Mouse (Mus musculus) kidney, postnatal 25 days (tissue): ENCODE data around the gene Rmi2.
"Not testable (repeated sequence)": the region's sequence is repeated elsewhere in the genome, so short reads cannot be mapped to it uniquely, and the experiment has no call there.

Experiments used
- DNase-seq, 2 experiments: peaks; one replicate each; pipeline ENCODE4 v3.0.0; 2021; ENCODE audit warnings: mixed read lengths in 2 of 2

Rmi2 gene

DNA sequence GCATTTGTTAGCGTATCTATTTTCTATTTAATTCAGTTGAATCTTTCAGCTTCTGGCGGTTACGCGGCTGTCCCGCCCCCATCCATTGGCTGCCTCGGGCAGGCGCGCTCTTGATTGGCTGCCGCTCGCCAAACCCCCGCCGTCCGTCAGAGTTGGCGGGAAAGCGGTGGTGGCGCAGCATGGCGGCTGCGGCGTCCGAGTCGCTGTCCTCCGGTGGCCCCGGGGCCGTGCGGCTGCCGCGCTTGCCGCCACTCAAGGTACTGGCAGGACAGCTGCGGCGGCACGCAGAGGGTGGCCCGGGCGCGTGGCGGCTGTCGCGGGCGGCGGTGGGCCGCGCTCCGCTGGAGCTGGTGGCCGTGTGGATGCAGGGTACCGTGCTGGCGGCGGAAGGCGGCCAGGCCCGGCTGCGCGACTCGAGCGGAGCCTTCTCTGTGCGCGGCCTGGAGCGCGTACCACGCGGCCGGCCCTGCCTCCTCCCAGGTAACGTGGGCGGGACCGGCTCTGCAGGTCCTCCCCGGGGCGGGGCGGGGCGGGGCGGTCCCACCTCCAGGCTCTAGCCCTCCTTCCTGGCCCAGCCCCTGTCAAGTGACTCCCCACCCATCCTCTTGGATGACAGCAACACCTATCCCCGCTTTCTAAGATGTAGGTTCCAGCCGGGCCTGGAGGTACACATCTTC, at the start of gene Rmi2:
Gene Rmi2 (plus strand): TSS at position 149 of the 677 bp plus-strand sequence.
- peak; percentile 89 to 95 for DNase-seq

DNA sequence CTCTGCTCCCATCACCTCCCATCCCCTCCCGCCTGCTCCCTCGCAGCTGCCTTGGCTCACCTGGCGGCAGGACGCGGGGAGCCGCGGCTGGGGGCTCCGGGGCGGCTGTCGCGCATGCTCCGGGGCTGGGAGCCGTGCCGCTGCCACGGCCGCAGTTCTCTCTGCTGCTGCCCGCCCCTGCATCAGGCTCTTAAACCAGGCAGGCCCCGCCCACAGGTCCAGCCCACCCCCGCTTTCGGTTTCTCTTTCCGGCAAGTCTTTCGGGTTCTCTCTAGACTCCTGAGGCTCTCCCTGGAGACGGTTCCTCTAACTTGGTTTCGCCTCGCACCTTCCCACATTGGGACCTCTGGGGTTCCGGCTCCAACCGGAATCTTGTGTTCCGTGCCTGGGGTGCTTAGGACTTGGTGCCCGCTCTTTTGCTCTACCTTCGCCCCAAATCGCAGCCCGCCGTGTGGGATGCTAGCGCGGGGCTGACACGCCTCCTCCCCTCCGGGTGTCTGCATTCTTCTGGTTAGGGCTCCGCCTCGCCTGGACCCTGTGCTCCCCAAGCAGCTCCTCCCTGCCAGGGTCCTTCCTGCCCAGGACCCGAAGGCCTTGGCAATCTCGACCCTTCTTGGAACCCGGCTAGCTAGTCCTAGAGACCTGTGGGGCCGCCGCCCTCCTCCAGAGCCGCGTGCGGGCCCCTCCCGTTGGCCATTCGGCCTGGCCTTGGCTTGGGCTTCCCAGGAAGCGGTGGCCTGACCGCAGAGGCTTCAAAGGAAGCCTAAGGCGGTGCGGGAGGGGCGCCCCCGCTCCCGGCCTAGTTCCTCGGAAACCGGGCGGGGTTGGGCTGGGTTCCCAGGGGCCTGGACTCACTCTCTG, 49.3 kb upstream of the Rmi2 start, which contains the start of gene Socs1:
Gene Socs1 (minus strand): TSS at position 166 of the 861 bp plus-strand sequence.
- DNase-seq, result peak; percentile 92 to 94

DNA sequence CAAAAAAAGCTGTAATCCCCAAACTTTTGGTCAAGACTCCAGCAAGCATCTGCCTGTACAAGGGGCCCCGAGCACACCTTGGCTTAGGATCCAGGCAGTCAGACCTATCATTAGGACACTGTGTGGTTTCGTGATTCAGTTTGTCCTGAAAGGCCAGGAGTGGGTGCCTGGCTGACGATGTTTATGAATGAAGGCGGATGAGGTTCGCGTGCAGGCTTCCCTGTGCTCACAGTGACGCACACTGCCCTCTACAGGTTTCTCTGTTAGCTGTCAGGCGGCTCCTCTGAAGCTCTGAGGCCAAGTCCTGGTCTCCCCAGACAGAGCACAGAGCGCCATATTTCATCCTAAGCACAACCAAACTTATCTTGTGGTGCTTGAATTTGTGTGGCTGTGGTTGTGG, 48.6 kb upstream of the Rmi2 start:
- DNase-seq, result peak; percentile 90

DNA sequence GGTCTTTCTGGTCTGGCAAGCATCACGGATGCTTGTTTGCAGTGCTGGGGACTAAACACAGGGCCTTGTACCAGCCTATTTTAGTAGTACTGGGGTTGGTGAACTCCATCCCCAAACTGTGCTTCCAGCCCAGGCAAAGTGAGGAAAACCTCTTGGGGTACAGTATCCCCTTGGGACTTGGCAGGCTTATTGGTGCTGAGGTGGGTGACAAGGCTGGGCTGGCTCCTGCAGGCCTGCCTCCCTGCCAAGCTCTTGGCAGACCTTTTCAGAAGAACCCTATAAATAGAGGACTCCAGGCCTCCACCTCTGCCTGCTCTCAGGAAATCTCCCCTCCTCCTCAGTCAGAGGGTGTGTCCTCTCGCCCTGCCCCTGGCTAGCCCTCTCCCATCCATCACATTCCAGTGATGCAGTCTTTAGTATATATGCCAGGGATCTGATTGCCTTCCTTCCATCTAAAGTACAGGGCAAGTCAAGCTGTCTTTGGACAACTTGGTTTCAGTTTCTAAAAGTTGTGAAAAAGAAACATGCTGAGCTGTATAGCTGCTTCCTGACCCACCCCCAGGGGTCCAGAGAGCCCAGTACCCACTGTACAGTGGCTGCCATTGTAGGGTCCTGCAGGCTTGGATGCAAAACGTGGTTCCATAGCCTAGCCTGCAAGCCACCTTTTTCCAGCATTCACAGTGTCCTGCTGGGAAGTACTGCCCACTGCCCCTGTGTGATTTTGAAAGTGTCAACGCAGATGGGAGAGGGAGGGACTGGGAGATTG, 47.9 kb upstream of the Rmi2 start:
- no peak for DNase-seq

DNA sequence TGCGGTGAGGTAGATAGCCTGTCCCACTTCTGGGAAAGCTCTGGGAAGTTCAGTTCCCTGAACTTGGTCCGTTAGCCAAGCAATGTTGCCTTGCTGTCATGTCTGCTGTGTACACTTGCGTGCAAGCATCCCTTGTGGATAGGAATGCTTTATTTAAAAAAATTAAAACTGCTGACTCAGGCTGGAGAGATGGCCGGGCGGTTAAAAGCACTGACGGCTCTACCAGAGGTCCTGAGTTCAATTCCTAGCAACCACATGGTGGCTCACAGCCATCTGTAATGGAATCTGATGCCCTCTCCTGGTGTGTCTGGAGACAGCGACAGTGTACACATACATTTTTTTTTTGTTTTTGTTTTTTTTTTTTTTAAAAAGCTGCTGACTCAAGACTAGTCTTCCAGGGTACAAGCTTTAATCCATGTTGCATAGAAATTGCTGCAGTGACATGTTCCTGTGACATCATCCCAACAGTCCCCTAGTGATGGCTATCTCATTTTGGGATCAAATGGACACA, 47.3 kb upstream of the Rmi2 start:
- no peak for DNase-seq

DNA sequence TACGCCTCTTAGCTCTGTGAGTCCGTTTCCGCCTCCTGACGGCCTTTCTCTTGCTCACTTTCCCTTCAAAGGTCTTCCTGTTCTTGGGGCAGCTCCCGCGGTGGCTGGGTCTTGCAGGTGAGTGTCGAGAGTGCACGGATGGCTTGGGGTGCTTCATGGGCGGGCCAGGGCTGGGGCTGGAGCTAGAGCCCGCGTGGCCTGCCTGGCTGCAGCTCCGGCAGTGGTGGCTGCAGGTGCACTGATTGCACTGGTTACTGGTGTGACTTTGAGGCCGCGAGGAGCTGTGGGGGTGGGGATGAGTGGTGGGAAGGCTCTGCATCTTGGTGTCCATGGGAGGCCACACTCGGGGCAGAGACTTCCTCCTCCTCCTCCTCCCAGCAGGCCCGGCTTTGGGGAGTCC, 46.6 kb upstream of the Rmi2 start, which contains the start of gene Tnp2:
Gene Tnp2 (minus strand): TSS at position 390 of the 400 bp plus-strand sequence.
- no peak for DNase-seq

DNA sequence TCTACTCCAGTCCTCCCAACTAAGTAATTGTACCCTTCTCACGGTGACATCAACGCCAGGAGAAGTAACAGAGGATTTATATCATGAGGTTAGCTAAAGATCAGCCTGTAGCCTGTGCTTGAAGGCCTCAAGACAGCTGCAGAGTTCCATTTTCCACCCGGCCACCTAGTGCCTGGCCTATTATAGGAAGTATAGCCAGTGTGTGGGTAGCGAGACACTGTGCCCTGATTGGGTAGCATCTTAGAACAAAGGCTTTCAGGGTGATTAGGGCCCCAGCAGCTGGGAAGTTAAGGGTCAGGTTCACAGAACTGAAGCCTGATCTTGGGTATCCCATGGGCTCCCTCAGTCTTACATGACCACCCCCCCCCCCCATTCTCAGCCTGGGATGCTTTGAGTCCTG, 46.0 kb upstream of the Rmi2 start:
- DNase-seq, result no peak

DNA sequence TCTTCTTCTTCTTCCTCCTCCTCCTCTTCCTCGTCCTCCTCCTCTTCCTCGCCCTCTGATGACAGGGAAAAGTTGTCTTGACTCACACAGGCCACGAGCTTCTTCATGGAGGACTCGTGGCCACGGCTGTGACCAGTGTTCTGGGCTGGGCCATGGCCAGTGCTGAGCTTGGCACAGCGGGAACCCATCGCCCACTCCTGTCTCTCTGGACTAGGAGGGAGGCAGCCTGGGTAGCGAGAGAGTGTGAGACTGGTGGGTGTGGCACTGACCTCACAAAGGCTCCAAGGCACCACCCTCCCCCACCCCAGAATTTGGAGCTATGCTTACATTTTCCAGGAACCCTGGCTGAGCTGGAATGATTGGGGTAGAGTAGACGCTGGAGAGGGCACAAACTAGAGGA, 44.2 kb upstream of the Rmi2 start, which contains the start of gene Prm3:
Gene Prm3 (minus strand): TSS at position 213 of the 400 bp plus-strand sequence.
- DNase-seq, result no peak

DNA sequence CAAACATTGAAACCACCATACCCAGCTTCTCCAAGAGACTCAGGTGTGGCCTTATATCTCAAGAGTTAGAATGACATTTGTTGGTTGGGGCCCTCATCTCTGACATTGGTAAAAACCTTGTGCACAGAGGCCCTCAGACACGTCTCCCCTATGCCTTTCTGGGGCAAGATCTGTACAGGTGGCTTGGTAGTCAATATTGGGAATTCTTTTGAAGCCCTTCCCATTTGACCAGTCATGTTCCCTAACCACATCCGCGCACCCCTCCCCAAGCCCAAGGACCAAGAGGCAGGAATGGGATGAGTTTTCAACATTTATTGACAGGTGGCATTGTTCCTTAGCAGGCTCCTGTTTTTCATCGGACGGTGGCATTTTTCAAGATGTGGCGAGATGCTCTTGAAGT, 38.8 kb upstream of the Rmi2 start, which contains the start of gene Prm2:
Gene Prm2 (minus strand): TSS at position 101 of the 400 bp plus-strand sequence.
- no peak for DNase-seq

DNA sequence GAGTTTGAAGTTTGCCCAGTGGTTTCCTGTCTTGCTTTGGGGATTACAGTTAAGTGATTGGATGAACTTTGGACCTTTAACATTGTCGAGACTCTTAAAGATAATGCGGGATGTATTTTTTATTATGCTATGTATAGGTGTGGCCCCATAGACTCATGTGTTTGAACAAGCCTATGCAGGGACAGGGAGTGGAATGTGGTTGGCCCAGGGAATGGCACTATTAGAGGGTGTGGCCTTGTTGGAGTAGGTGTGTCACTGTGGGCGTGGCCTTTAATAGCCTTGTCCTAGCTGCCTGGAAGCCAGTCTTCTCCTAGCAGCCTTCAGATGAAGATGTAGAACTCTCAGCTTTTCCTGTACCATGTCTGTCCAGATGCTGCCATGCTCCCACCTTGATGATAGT, 32.4 kb upstream of the Rmi2 start:
- not testable (repeated sequence) for DNase-seq

DNA sequence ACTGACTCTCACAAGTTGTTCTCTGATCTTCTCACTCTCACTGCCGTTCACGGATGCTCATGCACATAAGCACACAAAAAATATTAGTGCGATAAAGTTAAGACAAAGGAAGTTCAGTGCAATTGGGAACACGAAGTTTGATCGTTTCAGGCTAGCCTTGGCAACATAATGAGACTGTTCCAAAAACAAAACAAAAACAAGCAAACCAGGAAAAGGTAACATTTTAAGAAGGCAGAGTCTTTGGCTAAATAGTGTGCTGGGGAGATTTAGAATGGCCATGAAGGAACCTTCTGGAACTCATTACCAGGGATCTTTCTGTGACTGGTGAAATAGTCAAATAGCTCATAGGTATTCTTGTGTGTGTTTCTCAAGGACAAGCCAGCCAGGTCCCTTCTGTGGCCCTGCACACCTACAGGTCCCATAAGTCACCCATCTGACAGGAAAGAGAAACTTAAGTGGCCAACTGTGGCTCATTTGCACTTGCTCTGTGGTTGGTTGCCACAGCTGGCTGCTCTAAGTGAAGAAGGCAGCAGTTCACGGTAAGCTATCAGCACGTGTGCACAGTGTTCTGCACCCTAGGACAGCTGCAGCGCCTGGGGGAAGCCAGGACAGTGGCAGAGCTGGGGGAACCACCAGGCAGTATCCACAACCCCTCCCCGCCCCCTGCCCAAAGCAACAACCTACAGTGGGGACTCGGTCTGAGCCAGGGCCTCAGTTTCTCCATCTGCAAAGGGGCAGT, 28.9 kb upstream of the Rmi2 start, which contains the start of gene Prm1:
Gene Prm1 (minus strand): TSS at position 51 of the 739 bp plus-strand sequence.
- DNase-seq, result no peak

DNA sequence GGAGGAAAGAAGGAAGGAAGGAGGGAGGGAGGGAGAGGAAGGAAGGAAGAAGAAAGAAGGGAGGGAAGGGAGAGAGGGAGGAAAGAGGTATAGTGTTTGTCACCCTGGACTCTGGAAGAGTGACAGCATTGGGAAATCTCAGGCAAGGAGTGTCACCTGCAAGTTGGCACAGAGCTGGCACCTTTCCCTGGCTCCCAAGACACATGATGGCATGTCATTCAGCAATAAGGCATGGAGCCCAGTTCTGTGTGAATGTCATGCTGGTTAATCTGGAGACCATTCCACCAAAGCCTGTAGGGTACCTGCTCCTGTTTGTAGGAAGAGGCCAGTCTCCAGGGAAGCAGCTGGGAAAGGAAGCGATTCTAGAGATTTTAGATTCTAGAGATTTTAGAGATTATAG, 24.5 kb upstream of the Rmi2 start:
- DNase-seq, result no peak

DNA sequence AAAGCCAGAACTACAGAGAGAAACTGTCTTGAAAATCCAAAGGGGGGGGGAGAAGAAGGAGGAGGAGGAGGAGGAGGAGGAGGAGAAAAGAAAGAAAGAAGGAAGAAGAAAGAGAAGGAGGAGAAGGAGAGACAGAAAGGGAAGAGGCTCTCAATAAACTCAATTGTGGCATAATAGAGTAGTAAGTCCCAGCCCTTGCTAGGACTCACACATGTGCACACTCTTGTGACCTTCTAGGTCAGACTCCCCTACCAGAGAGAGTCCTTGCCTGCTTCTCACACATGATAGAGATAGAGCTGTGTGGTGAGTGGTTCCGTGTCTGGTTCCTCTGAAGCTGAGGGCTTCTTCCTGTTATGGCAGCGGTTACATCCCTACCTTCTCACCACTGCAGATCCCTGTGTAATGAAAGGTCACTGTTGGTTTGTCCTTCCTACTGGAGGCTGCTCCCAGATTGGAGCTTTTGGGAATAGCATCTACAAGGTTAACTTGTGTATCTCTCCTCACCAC, 21.9 kb upstream of the Rmi2 start, which contains the start of gene Gm11172:
Gene Gm11172 (plus strand): TSS at position 51 of the 507 bp plus-strand sequence.
- DNase-seq, result no peak

DNA sequence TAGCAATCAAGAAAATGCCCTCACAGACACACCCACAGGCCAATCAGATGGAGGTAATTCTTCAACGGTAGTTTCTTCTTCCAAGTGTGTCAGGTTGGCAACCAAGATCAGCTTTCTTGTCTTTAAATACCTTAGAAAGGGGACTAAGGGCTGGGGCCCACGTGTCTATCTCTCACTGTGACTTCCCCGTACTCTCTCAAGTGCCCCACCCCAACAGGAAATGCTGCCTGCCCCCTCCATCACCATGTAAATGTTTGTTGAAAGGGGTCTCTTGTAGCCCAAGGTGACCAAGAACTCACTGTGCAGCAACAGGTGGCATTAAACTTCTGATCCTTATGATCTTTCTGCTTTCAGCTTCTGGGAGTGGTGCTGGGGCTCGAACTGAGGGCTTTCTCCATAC, 21.1 kb upstream of the Rmi2 start:
- DNase-seq, result no peak

DNA sequence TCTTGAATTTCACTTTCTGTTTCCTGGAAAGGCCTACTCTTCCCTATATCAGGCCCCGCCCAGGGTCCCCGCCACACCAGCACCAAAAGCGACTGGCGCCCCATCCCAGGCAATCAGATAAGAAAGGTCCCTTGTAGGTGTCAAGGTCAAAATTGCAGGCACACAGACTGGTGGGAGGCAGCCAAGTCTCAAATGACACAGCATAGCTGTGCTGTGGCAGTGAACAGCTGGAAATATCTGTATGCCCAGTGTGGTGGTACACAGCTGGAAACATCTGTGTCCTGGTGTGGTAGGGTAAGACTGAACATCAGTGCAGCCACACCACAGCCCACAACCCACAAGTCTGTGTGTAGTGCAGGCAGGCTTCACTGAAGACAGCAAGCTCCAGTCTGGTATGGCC, 20.0 kb upstream of the Rmi2 start:
- no peak for DNase-seq

DNA sequence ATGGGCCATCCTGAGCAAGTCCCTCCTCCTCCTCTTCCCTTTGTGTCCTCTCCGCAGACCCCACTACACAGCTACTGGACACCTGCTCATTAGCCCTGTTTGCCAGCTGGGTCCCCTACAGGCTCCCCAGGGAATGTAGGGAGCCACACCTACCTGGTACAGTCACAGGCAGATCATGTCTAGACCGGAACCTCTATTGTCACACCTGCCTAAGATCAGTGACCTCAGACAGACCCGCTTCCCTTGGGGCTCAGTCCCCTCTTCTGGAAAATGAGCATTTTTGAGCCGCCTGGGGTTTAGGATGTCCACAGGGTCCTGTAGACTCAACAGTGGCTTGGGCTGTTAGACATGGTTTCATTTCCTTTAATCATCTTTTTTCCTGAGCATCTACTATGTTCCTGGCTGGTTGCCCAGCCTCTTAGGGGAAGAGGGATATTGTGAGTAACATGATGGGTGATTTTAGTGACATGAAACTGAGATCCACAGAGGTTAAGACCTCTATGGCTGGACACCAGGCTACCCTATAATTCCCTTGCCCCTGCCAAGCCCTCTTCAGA, 16.2 kb upstream of the Rmi2 start:
- no peak for DNase-seq

DNA sequence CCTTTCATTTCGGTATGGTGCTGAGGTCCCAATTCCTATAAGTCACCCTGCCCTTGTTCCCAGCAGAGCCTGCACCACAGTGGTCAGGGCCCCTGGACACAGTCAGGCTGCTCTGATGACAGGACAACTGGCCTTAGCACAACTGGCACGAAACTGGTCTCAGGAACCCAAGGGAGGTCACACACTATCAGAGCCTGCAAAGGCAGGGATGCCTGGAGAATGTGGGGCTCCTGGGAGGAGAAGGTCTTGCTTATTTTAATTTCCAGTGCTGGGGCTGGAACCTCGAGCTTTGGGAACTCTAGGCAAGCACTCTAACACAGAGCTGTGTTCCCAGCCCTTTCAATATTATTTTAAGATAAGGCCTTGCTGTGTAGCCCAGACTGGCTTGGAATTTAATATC, 14.9 kb upstream of the Rmi2 start:
- DNase-seq, result no peak

DNA sequence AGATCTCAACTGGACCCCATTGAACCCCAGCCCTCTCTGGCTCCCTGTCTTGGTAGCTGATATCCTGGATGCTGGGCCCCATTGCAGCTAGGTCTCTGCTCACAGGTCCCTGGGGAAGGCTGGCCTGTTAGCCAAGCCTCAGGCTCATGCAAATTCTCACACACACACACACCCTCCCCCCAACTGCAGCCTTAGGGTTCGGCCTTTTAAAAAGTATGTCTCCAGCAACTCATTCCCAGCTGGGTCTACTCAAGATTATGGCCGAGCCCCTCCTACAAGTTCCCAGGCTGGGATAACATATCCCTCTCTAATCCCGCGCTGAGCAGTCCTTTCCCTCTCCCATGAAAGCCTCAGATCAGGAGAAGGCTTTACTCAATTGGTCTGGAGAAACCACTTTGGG, 13.5 kb upstream of the Rmi2 start:
- DNase-seq, result no peak

DNA sequence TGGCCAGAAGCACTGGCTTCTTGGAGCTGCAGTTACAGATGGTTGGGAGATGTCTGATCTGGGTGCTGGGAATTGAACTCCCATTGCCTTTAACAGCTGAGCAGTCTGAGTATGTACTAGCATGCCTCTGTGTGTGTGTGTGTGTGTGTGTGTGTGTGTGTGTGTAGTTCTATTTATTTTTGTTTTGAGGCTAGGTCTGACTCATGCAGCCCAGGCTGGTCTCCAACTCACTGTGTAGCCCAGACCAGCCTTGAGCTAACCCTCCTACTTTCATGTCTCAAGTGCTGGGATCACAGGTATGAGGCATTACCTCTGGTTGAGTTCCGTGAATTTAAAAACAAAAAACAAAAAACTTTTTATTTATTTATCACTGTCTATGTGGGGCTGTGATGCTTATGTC, 10.3 kb upstream of the Rmi2 start:
- DNase-seq, result no peak

DNA sequence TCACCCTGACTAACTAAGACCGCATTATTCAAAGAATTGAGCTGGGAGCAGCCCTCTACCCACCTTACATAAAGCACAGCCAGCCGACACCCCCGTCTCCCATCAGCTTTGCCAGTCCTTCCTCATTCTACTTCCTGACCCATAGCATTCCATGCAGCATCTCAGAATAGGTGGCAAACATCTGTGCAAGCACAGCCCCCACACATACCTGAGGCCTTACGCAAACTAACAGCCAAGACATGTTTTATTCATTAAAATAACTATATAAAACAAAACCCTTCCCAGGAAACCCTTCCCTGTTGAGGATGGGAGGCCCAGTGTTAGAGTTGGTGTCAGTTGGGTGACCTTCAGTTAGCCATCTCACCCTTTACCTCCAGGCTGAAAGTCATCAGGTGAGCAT, 9.0 kb upstream of the Rmi2 start:
- DNase-seq, result no peak

DNA sequence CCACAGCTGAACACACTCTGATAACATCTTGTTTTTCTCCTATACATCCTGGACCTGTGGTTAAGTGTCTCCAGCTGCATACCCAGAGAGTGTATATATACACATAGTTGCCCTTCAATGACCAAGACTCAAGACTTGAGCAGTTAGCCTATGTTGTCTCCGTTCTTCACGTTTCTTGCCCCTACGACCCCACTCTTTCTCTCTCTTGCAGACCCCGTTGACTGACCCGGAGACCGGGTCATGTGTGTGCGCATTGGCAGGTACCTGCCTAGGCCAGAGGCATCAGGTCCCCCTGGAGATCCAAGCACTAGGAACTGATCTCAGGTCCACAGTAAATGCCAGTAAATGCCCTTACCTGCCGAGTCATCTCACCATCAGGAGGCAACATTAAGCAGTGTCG, 7.6 kb upstream of the Rmi2 start:
- no peak for DNase-seq
